Mouse (Mus musculus) layer of hippocampus, postnatal 10 days (tissue): Measurements from ENCODE around the gene Gm5891. TPM values are rescaled to one million over a fixed set of nuclear protein-coding genes. Genes with fewer than 3 reads are reported as not detected.
"Not testable (repeated sequence)": the region's sequence is repeated elsewhere in the genome, so short reads cannot be mapped to it uniquely, and the experiment has no call there.

Experiments used
- DNase-seq, 2 experiments: peaks; one replicate each; pipeline ENCODE4 v3.0.0; 2021; ENCODE audit warnings: low spot score in 2 of 2
- long read RNA-seq: library from polyadenylated mRNA; stranded (forward); transcript quantifications from one replicate; pipeline ENCODE4 v2.0.0, GENCODE M21; 2023
- total RNA-seq, 2 experiments: library from RNA; stranded (reverse); gene quantifications; 2 replicates each; pipeline ENCODE4 v1.2.3; 2021

The Gm5891 gene
- total RNA-seq: not detected
- long read RNA-seq: 0 reads

DNA sequence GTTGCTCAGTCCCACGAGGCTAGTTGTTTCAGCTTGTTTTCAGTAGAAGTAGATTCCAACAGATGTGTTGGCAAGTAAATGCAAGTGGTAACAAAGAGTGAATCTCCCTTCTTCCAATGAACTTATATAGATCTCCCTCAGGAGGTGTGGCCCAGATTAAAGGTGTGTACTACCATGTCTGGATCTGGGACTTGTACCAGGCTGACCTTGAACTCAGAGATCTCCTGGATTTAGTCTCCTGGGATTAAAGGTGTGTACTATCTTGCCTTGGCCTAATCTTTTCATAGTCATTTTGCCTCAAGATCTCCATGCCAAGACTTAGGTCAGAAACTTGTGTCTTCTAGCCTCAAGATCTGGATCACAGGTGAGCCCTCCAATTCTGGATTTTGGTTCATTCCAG lies at the start of gene Gm5891:
Gene Gm5891 (minus strand): TSS at position 101 of the 400 bp plus-strand sequence.
- DNase-seq: not testable (repeated sequence)

Other genes with a start within 250 kb of the Gm5891 start
- gene Gm4175, start 159.8 kb downstream of the Gm5891 start, total RNA-seq: not detected
- gene Gm4177, start 124.6 kb downstream of the Gm5891 start, total RNA-seq: not detected
- gene Vmn1r135, start 88.9 kb downstream of the Gm5891 start, total RNA-seq: not detected
- not detected for gene Gm5725, start 77.0 kb downstream of the Gm5891 start, total RNA-seq
- not detected for gene Vmn1r137, start 73.3 kb upstream of the Gm5891 start, total RNA-seq
- not detected for gene Vmn1r138, start 107.6 kb upstream of the Gm5891 start, total RNA-seq
- gene Gm6176, start 135.0 kb upstream of the Gm5891 start, total RNA-seq: not detected
- not detected for gene Vmn1r139, start 147.8 kb upstream of the Gm5891 start, total RNA-seq
- not detected for gene Gm16451, start 197.0 kb upstream of the Gm5891 start, total RNA-seq
- gene Gm10666, start 213.4 kb upstream of the Gm5891 start, total RNA-seq: not detected
- gene Vmn1r142, start 242.7 kb upstream of the Gm5891 start, total RNA-seq: not detected